Mouse (Mus musculus) gastrocnemius, postnatal 36 days (tissue): ENCODE data around the gene Trafd1. TPM values are rescaled to one million over a fixed set of nuclear protein-coding genes. Genes with fewer than 3 reads are reported as not detected.
"Not testable (repeated sequence)": the region's sequence is repeated elsewhere in the genome, so short reads cannot be mapped to it uniquely, and the experiment has no call there.

Experiments
- DNase-seq, 2 experiments: peaks; one replicate each; pipeline ENCODE4 v3.0.0; 2022
- intact Hi-C: fragments of 180-260 bp; cut with DNase I; formaldehyde crosslinking; loops from one replicate; pipeline ENCODE4 v1.15.1; 2025
- total RNA-seq, 2 experiments: library from RNA; stranded (reverse); gene quantifications; 2 replicates each; pipeline ENCODE4 v1.2.3; 2021

The Trafd1 gene
- total RNA-seq, 2 experiments from 2014 or later: 32.1 to 34.3 TPM

GRCm38 (mm10) chr5:121335426-121335825, 50.0 kb downstream of the Trafd1 start:
- DNase-seq: no peak
- intact Hi-C loops: no loop called here

GRCm38 (mm10) chr5:121334454-121334853, 51.0 kb downstream of the Trafd1 start:
- no peak for DNase-seq
- intact Hi-C loops: no loop called here

- no peak for DNase-seq
- intact Hi-C loops: no loop called here
Measured at GRCm38 (mm10) chr5:121333976-121334375, 51.5 kb downstream of the Trafd1 start.

GRCm38 (mm10) chr5:121331731-121332130, 53.7 kb downstream of the Trafd1 start:
- intact Hi-C loops: no loop called here
- DNase-seq: no peak

GRCm38 (mm10) chr5:121330154-121330816, 55.1 kb downstream of the Trafd1 start:
- intact Hi-C loops, DNase-seq: not testable (repeated sequence)

GRCm38 (mm10) chr5:121329333-121330058, 55.9 kb downstream of the Trafd1 start:
- intact Hi-C loops: no loop called here
- no peak for DNase-seq

GRCm38 (mm10) chr5:121326079-121326805, 59.2 kb downstream of the Trafd1 start:
- DNase-seq: no peak

More at GRCm38 (mm10) chr5:121326079-121326805, 59.2 kb downstream of the Trafd1 start:
- intact Hi-C loops: no loop called here

Other genes with a start within 250 kb of the Trafd1 start
- 10 to 100 TPM; 59.1 to 77.7 TPM for gene Ptpn11, start 194.2 kb downstream of the Trafd1 start, total RNA-seq
- 100 to 1,000 TPM; 382 to 446 TPM for gene Rpl6, start 181.2 kb downstream of the Trafd1 start, total RNA-seq
- 10 to 100 TPM; 10.9 to 12.1 TPM for gene Hectd4, start 165.4 kb downstream of the Trafd1 start, total RNA-seq
- gene Naa25, start 12.3 kb upstream of the Trafd1 start, total RNA-seq: 10 to 100 TPM; 24.3 to 26.1 TPM
- gene Tmem116, start 66.3 kb upstream of the Trafd1 start, total RNA-seq: 1 to 10 TPM; 5.0 to 6.3 TPM
- gene Erp29, start 66.9 kb upstream of the Trafd1 start, total RNA-seq: 10 to 100 TPM; 32.4 to 36.7 TPM
- not detected for gene Adam1b, start 117.8 kb upstream of the Trafd1 start, total RNA-seq
- gene Adam1a, start 159.8 kb upstream of the Trafd1 start, total RNA-seq: 1 to 10 TPM; 1.6 to 1.7 TPM
- gene Gm42878, start 159.8 kb upstream of the Trafd1 start, total RNA-seq: not detected
- 10 to 100 TPM; 79.5 to 81.0 TPM for gene Mapkapk5, start 160.3 kb upstream of the Trafd1 start, total RNA-seq
- 100 to 1,000 TPM; 112 to 171 TPM for gene Aldh2, start 208.2 kb upstream of the Trafd1 start, total RNA-seq
- gene Acad12, start 233.3 kb upstream of the Trafd1 start, total RNA-seq: 10 to 100 TPM; 21.3 to 22.4 TPM